Mouse (Mus musculus) brain, embryonic 14.5 days (tissue): ENCODE measurements at regions not wholly inside any gene's neighbourhood (a gene's known extent, or its start where the extent isn't known, plus 50 kb on each side); places are given as distances from the start of the nearest gene placed in this dataset.

Experiments used
- DNase-seq: peaks from one replicate; pipeline ENCODE4 v3.0.0-alpha.2; 2011; ENCODE audit warnings: low read depth
- CTCF ChIP-seq: fragments of 200-500 bp; IDR thresholded peaks from 2 replicates; pipeline ENCODE4 v1.5.1; 2012; ENCODE audit warnings: inconsistent platforms, mild to moderate bottlenecking, moderate library complexity, borderline replicate concordance; ENCODE audit not compliant: insufficient read depth, insufficient read length; ENCODE audit errors: extremely low read depth
- POLR2A ChIP-seq: fragments of 200-500 bp; IDR thresholded peaks from 2 replicates; pipeline ENCODE4 v1.6.1; 2012; ENCODE audit warnings: mild to moderate bottlenecking, inconsistent platforms, borderline replicate concordance; ENCODE audit not compliant: poor library complexity, insufficient read depth, insufficient read length, severe bottlenecking; ENCODE audit errors: extremely low read depth

DNA sequence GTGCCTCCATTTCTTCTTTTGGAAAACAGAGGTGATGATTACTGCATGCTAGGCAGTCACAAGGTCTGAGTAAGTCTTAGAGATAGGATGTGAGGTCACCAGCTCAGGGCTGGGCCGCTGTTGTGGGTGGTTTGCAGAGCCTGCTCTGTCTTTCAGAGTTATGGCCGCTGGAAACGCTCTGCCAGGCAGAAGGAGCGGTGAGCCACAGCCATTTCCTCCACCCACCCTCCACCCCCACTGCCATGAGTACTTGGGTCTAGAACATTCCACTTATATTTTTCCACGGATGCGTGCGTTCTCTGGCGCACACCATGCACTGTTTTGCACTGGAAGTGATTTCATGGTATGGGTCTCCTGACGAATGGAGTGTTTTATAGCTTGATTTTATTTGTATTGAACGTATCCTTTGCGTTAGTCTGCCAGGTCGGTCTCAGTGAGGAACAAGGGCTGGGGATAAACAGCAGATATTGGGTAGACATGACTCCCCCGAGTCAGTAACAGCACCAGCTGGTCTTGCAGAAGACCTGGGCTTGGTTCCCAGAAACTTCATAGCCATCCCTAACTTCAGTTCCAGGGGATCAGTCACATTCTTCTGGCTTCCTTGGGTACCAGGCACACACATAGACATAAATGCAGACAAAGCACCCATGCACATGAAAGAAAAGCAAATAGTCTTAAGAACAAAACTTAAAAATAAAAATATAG is 300.8 kb downstream of the Med13l start:
- DNase-seq = no peak
- TF ChIP-seq CTCF = no peak
- TF ChIP-seq POLR2A = no peak

DNA sequence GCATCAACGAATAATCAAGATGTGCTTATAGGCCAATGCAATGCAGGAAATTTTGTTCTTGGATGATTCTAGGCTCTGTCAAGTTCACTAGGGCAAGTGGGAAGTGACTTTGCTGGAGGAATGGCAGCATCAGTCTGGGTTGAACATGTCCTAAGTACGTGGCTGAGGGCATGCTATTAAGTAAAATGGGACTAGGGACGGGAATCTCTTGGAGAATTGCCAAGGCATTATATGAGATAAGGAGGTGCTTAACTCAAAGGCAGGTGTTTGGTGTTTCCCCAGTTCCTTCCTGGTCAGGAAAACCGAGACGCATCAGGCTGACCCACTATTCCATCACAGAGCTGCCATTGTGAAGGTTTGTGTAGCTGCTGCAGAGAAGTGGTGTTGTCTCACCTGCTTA is 307.0 kb downstream of the Med13l start:
- no peak for DNase-seq
- TF ChIP-seq CTCF (no peak), POLR2A (no peak)

DNA sequence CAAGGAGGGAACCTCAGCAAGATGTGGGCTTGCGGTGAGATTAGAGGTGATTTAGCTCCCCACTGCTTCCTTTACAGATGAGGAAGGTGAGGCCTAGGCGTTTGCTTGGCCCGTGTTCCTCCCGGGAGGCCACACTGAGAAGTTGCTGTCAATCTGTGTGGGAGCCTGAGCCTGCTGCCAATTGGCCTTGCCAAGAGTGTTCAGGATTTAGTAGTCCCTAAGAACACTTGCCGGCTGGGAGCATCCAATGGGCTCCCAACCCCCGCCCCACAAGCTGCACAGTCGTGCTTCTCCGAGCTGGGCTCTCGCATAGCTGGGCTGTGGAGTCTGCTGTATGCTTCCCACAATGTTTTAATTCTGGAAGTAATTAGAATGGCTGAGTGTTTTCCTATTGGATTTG is 308.9 kb downstream of the Med13l start:
- DNase-seq = no peak
- TF ChIP-seq CTCF = no peak
- TF ChIP-seq POLR2A = no peak

DNA sequence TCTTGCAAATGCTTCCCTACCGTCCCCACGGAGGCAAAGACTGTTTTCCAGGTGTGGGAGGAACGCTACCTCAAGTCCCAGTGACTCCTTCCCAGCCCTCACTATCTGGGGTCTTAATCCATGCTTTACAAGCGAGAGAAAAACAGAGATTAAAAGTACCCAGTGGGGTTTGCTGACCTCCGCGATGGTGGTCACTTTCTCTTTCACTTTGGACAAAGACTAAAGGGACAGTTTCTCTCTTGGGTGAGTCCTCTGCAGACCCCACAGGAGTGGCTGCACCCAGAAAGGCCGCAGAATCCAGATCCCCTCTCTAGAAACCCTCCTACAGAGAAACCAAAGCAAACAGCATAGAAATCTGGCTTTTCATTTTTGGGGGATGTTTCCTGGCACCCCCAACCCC is 313.4 kb downstream of the Med13l start:
- TF ChIP-seq CTCF (no peak), POLR2A (no peak)
- no peak for DNase-seq

DNA sequence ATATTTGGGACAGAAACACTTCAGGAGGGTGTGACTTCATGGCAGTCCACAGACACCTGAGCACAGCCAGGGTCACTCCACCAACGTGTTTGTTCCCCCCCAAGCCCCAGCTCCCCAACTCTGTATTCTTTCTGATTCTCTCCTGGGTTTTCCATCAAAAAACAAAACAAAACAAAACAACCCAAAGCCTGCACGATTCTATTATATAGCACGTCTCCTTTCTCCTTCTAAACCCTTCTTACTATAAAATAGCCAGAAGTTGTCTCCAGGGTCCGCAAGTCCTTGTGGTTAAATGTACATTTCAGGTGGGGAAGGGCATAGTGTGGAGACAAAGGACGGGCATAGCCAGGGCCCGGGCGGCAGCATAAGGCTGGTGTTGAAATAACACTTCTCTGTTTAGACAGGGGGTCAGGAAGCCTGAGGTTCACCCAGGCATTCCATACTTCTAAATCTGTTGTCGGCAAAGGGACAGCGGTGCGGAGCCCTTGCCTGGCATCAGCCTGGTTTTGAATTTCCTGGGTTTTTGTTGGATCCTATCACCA is 314.7 kb downstream of the Med13l start:
- no peak for DNase-seq
- TF ChIP-seq POLR2A (no peak), CTCF (no peak)

DNA sequence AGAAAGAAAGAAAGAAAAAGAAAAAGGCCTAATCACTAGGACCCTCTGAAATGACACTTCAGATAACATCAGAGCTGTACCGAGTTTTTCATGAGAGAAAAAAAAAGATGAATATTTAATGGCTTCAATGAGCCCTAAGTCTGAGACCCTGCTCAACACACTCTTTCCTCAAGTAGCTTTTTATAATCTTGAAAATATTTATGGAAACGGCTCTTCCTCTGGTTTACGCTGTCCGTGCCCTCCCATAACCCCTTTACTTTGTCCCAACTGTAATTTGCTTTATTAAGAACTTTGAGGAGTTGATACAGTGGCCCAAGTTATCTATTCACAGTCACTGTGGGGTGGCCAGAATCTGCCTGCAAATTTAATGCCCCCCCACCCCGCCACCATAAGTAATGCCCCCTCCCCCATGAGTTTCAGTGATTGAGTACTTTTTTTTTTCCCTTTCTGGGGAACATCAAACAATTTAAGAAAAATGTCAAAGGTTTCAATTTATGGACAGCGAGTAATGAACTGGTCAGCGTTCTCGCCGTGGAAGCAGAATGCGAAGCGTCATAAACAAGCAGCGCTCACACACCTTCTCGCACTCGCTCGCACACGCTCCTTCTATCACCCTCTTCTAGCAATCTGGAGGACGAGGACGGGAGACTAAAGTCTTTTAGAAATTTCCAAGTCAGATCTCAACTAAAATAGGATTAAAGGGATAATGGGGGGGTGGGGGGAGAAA is 316.3 kb downstream of the Med13l start:
- no peak for TF ChIP-seq CTCF
- no peak for TF ChIP-seq POLR2A

DNA sequence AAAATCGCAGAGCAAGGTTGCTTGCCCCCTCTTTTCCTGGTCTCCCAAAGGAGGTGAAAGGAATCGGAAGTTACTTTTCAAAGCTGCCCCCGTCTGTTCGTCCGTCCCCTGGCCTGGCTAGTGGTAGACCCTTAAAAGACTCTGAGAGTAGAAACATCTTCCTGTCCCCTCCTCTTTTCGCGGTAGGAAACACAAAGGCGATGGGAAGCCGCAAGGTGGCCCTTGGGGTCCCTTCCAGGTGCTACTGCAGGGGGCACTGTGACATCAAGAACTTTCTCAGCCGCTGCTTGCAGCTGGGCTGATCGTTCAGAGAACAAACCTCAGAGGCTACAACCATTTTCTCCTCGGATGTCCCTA is 316.8 kb downstream of the Med13l start:
- peak; percentile 67 for DNase-seq
- TF ChIP-seq CTCF (peak; percentile 59), POLR2A (no peak)

More for the DNA sequence above, 316.3 kb downstream of the Med13l start:
- no peak for DNase-seq

DNA sequence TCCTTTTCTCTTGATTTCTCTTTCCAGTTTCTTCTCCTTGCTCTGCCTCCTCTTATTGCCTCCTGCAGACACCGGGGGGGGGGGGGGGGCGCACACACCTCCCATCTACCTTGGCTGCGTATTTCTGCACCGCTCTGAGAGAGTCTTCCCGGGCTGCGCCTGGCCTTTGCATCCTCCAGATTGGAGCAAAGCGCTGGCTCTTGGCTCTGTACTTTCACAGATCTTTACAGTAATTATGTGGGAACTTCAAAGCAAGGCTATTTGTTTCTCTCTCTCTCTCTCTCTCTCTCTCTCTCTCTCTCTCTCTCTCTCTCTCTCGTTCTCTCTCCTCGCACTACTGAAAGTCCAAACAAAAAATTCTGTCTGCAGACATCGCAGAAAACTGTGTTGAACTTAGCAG is 317.4 kb downstream of the Med13l start:
- TF ChIP-seq POLR2A (no peak), CTCF (no peak)
- DNase-seq = no peak

DNA sequence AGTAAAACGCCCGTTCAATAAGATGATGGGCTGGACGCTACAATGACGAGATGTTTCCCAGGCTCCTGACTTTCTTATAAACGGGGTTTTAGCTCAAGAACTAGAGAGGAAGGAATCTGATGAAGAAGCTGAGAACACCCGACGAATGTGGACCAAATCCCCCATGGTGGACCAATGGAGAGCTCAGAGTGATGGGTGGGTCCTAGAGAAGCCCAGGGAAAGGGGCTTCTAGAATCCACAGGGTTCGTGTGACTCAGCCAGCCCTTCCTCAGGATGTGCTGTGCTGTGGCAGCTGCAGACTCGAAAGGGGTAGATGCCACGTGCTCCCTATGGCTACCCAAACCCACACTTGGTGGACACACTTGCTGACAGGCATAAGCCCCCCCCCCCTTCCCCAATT is 318.2 kb downstream of the Med13l start:
- TF ChIP-seq POLR2A (no peak), CTCF (no peak)
- DNase-seq = no peak

DNA sequence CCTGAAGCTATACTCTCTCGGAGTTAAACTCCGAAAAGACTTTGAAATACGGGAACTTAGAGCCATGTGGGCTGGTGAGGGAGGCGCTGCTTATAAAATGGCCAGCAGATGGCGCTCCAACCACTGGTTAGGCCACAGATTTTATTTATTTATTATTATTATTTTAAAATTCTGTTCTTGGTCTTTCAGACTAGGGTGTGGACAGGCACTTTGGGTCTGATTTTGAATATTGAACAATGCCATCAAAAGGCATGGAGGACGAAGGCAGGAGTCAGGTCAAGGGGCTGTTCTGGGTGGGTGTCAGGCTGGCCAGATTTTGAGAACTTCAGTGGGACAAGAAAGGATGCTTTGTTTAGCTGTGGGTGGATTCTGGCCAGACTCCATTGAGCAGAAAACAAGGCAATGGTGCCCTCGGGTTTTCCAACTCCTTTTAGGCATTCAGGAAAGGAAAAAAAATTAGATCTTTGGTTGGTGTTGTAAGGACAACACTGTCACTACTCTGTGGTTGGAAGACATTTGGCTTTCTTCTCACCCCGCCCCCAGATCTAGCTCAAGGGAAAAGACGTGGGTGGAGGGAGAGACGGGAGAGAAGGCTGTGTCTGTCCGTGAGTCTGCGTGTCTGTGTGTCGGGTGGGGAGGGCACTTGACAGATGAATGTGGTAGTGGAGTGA is 319.5 kb downstream of the Med13l start:
- DNase-seq = peak; percentile 86

DNA sequence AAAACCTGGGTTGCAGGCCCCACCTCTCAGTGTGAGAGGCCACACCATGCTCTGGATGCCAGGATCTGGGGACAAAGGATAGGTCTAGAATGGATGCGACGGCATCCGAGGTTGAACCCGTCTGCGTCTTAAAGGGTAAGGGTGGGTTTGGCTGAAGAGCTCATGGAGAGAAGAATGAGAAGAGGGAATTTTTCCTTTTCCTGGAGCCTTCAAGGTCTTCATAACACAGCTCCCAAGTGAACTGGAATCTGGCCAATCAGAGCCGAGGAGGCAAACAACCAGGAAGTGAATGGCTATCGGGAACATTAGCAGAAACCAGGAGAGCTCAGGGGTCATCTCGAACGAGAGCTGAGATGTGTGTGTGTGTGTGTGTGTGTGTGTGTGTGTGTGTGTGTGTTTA is 320.1 kb downstream of the Med13l start:
- peak; percentile 32 for DNase-seq
- TF ChIP-seq CTCF (no peak), POLR2A (no peak)

More for the DNA sequence above, 319.5 kb downstream of the Med13l start:
- no peak for TF ChIP-seq POLR2A
- peak; percentile 76 for TF ChIP-seq CTCF

DNA sequence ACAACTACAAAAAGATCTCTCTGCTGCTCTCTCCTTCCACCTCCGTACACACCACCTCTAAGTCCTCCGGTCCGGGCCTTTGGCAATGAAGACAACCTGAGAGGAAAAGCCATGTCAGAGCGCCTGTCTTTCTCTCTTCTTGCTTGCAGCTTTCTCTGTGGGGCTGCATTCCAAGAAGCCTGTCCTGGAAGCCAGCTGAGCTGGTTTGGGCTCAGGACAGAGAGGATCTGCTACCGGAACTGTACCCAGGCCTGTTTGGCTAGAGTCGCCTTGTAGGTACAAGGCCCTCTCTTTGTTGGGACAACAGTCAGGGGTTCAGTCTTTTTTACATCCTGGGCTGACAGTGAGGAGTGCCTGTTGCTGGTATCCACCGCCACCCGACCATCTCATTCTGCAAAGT is 321.4 kb downstream of the Med13l start:
- DNase-seq = no peak
- no peak for TF ChIP-seq POLR2A

DNA sequence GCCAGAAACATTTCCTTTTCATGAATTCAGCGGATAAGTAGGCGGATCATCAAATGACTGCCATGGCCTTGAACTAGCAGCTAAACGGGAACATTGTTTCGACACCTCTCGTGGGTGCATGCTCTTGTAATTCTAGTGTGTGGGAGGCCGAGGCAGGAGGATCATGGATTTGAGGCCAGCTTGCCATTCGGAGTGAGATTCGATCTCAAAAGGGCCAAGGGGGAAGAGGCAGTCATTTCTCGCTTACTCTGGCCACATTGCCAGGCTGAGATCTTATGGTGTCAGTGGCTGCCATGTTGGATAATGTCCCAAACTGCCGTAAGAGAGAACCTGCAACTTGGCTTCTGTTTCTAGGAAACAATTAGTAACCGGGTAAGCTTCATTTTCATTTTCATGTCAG is 327.7 kb downstream of the Med13l start:
- peak; percentile 28 for DNase-seq
- no peak for TF ChIP-seq POLR2A
- no peak for TF ChIP-seq CTCF

DNA sequence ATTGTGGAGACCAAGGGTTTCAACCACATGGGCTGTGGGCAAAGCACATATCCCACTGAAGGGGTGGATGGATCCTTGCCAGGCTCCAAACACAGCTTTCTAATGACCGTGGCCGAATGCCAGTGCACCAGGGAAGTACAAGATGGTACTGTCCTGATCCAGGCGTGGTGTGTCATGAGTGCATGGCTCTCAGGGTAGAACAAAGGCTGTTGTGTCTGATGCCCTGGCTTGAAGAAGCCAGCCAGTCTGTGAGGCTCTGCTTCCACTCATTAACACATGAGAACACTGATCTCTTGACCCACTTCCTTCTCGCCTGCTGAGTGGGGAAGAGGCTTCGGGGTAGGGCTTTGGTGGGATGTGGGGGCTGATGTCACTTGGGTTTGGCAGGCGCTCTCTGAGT is 330.7 kb downstream of the Med13l start:
- no peak for TF ChIP-seq POLR2A
- TF ChIP-seq CTCF = no peak
- DNase-seq = peak; percentile 89

DNA sequence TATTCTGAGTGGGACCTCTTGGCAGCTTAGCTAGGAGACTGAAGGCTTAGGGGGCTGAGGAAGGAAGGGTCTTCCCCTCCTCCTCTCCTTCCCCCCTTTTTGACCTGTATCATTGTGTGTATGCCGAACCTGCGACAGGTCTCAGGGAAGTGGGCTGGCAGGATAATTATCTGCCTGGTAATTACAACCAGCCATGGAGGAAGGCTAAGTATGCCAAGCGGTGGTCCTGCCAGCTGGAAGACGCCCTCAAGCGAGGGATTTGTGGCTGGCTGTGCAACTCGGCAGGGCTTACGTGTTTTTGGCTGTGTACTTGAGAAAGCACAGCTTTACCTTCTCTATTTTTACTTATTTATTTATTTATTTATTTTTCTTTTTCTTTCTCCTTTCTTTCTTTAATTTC is 347.7 kb downstream of the Med13l start:
- TF ChIP-seq CTCF = no peak
- TF ChIP-seq POLR2A = no peak
- DNase-seq = peak; percentile 82
